Mouse (Mus musculus): ENCODE results near the gene Suco. TPM values are rescaled to one million over a fixed set of nuclear protein-coding genes. Genes with fewer than 3 reads are reported as not detected.

The Suco gene
- polyA plus RNA-seq, 1 experiment from 2014 or later: 19.2 TPM

- WGBS: 66% methylated on average over 1 of the region's 1 CpGs
- Histone ChIP-seq H3K9ac (no peak overlapping the region), H3K36me3 (no peaks in the 10 kb centered on the region), H3K27me3 (replicated peaks) (no peaks in the 10 kb centered on the region), H3K27ac (no peak overlapping the region), H3K4me2 (no peak overlapping the region), H3K4me1 (no peaks in the 10 kb centered on the region), H3K9me3 (no peaks in the 10 kb centered on the region), H3K4me3 (replicated peaks) (no peak overlapping the region)
- ATAC-seq (ENCODE audit: insufficient read depth, low FRiP score, low read depth): no peak
Observed at GRCm38 (mm10) chr1:161885762-161886161, 9.3 kb upstream of the Suco start.

GRCm38 (mm10) chr1:161877580-161878142 lies 1.2 kb upstream of the Suco start:
- H3K27ac ChIP-seq: peak overlapping the region; percentile 80
- peak overlapping the region; percentile 62 for H3K4me2 ChIP-seq
- ATAC-seq (ENCODE audit: insufficient read depth, low FRiP score, low read depth): no peak
- 24% methylated on average over 5 of the region's 5 CpGs for WGBS
- no peaks in the 10 kb centered on the region for H3K9me3 ChIP-seq
- no peaks in the 10 kb centered on the region for H3K27me3 ChIP-seq (replicated peaks)
- H3K4me1 ChIP-seq: peaks cover 11% of the 10 kb centered on the region
- H3K9ac ChIP-seq: no peak overlapping the region
- no peaks in the 10 kb centered on the region for H3K36me3 ChIP-seq
- peak overlapping the region; percentile 82 for H3K4me3 ChIP-seq (replicated peaks)

GRCm38 (mm10) chr1:161875706-161876552 lies 553 bp downstream of the Suco start:
- Histone ChIP-seq H3K4me3 (replicated peaks) (peak overlapping the region; percentile 82), H3K4me2 (peak overlapping the region; percentile 67), H3K9me3 (no peaks in the 10 kb centered on the region), H3K9ac (peak overlapping the region; percentile 89), H3K27me3 (replicated peaks) (no peaks in the 10 kb centered on the region), H3K4me1 (peaks cover 11% of the 10 kb centered on the region), H3K27ac (peak overlapping the region; percentile 98), H3K36me3 (no peaks in the 10 kb centered on the region)
- under 1% methylated on average over 34 of the region's 34 CpGs for WGBS
- peak; percentile 27 for ATAC-seq (ENCODE audit: insufficient read depth, low FRiP score, low read depth)

- WGBS: 56% methylated on average over 1 of the region's 1 CpGs
- Histone ChIP-seq H3K4me3 (replicated peaks) (no peak overlapping the region), H3K9me3 (no peaks in the 10 kb centered on the region), H3K27ac (no peak overlapping the region), H3K4me2 (no peak overlapping the region), H3K4me1 (peaks cover under 1% of the 10 kb centered on the region; the same call in 1 of the 2 replicates), H3K27me3 (replicated peaks) (no peaks in the 10 kb centered on the region), H3K36me3 (no peaks in the 10 kb centered on the region), H3K9ac (no peak overlapping the region)
- no peak for ATAC-seq (ENCODE audit: insufficient read depth, low FRiP score, low read depth)
Observed at GRCm38 (mm10) chr1:161869422-161869821, 7.1 kb downstream of the Suco start.

- no peak for ATAC-seq (ENCODE audit: insufficient read depth, low FRiP score, low read depth)
- H3K4me3 ChIP-seq (replicated peaks): no peak overlapping the region
- H3K4me2 ChIP-seq: no peak overlapping the region
- no peaks in the 10 kb centered on the region for H3K27me3 ChIP-seq (replicated peaks)
- no peaks in the 10 kb centered on the region for H3K4me1 ChIP-seq
- H3K9ac ChIP-seq: no peak overlapping the region
- no peaks in the 10 kb centered on the region for H3K9me3 ChIP-seq
- H3K36me3 ChIP-seq: no peaks in the 10 kb centered on the region
- no peak overlapping the region for H3K27ac ChIP-seq
Observed at GRCm38 (mm10) chr1:161868413-161868812, 8.1 kb downstream of the Suco start.

GRCm38 (mm10) chr1:161863742-161864141 lies 12.7 kb downstream of the Suco start:
- ATAC-seq (ENCODE audit: insufficient read depth, low FRiP score, low read depth): no peak
- no peaks in the 10 kb centered on the region for H3K27me3 ChIP-seq (replicated peaks)
- H3K27ac ChIP-seq: no peak overlapping the region
- no peak overlapping the region for H3K9ac ChIP-seq
- no peaks in the 10 kb centered on the region for H3K9me3 ChIP-seq
- no peak overlapping the region for H3K4me2 ChIP-seq
- 45% methylated on average over 2 of the region's 2 CpGs for WGBS
- H3K36me3 ChIP-seq: no peaks in the 10 kb centered on the region
- H3K4me1 ChIP-seq: no peaks in the 10 kb centered on the region
- no peak overlapping the region for H3K4me3 ChIP-seq (replicated peaks)

- 88% methylated on average over 2 of the region's 2 CpGs for WGBS
- H3K9ac ChIP-seq: no peak overlapping the region
- H3K4me1 ChIP-seq: no peaks in the 10 kb centered on the region
- peaks cover 4% of the 10 kb centered on the region; the same call in 1 of the 2 replicates for H3K36me3 ChIP-seq
- no peak overlapping the region for H3K27ac ChIP-seq
- H3K9me3 ChIP-seq: no peaks in the 10 kb centered on the region
- H3K4me2 ChIP-seq: no peak overlapping the region
- no peak for ATAC-seq (ENCODE audit: insufficient read depth, low FRiP score, low read depth)
- H3K27me3 ChIP-seq (replicated peaks): no peaks in the 10 kb centered on the region
- no peak overlapping the region for H3K4me3 ChIP-seq (replicated peaks)
Observed at GRCm38 (mm10) chr1:161859248-161859647, 17.2 kb downstream of the Suco start.

GRCm38 (mm10) chr1:161826677-161827076 lies 49.8 kb downstream of the Suco start:
- WGBS: 98% methylated on average over 2 of the region's 2 CpGs
- H3K9me3 ChIP-seq: no peaks in the 10 kb centered on the region
- ATAC-seq (ENCODE audit: insufficient read depth, low FRiP score, low read depth): no peak
- H3K4me3 ChIP-seq (replicated peaks): no peak overlapping the region
- H3K9ac ChIP-seq: no peak overlapping the region
- H3K36me3 ChIP-seq: peaks cover 13% of the 10 kb centered on the region; the same call in 1 of the 2 replicates
- no peak overlapping the region for H3K27ac ChIP-seq
- H3K4me2 ChIP-seq: no peak overlapping the region
- H3K27me3 ChIP-seq (replicated peaks): no peaks in the 10 kb centered on the region
- no peaks in the 10 kb centered on the region for H3K4me1 ChIP-seq

- WGBS: 77% methylated on average over 5 of the region's 5 CpGs
- Histone ChIP-seq H3K36me3 (no peaks in the 10 kb centered on the region), H3K27me3 (replicated peaks) (no peaks in the 10 kb centered on the region), H3K4me1 (no peaks in the 10 kb centered on the region), H3K9me3 (no peaks in the 10 kb centered on the region), H3K4me3 (replicated peaks) (no peak overlapping the region), H3K27ac (no peak overlapping the region), H3K9ac (no peak overlapping the region), H3K4me2 (no peak overlapping the region)
- no peak for ATAC-seq (ENCODE audit: insufficient read depth, low FRiP score, low read depth)
Observed at GRCm38 (mm10) chr1:161809428-161809827, 67.1 kb downstream of the Suco start.

GRCm38 (mm10) chr1:161808980-161809379 lies 67.5 kb downstream of the Suco start:
- Histone ChIP-seq H3K27ac (no peak overlapping the region), H3K4me1 (no peaks in the 10 kb centered on the region), H3K36me3 (no peaks in the 10 kb centered on the region), H3K9me3 (no peaks in the 10 kb centered on the region), H3K27me3 (replicated peaks) (no peaks in the 10 kb centered on the region), H3K9ac (no peak overlapping the region), H3K4me3 (replicated peaks) (no peak overlapping the region), H3K4me2 (no peak overlapping the region)
- no peak for ATAC-seq (ENCODE audit: insufficient read depth, low FRiP score, low read depth)
- 40% methylated on average over 6 of the region's 6 CpGs for WGBS

- H3K9ac ChIP-seq: no peak overlapping the region
- H3K4me3 ChIP-seq (replicated peaks): no peak overlapping the region
- no peaks in the 10 kb centered on the region for H3K27me3 ChIP-seq (replicated peaks)
- H3K9me3 ChIP-seq: no peaks in the 10 kb centered on the region
- H3K4me1 ChIP-seq: no peaks in the 10 kb centered on the region
- no peak overlapping the region for H3K4me2 ChIP-seq
- no peak for ATAC-seq (ENCODE audit: insufficient read depth, low FRiP score, low read depth)
- no peaks in the 10 kb centered on the region for H3K36me3 ChIP-seq
- no peak overlapping the region for H3K27ac ChIP-seq
- WGBS: 82% methylated on average over 8 of the region's 8 CpGs
Observed at GRCm38 (mm10) chr1:161804541-161804971, 71.9 kb downstream of the Suco start.

GRCm38 (mm10) chr1:161801321-161801720 lies 75.2 kb downstream of the Suco start:
- Histone ChIP-seq H3K9me3 (no peaks in the 10 kb centered on the region), H3K27me3 (replicated peaks) (no peaks in the 10 kb centered on the region), H3K36me3 (no peaks in the 10 kb centered on the region), H3K9ac (no peak overlapping the region), H3K4me1 (no peaks in the 10 kb centered on the region), H3K4me3 (replicated peaks) (no peak overlapping the region), H3K4me2 (no peak overlapping the region), H3K27ac (no peak overlapping the region)
- no peak for ATAC-seq (ENCODE audit: insufficient read depth, low FRiP score, low read depth)
- 74% methylated on average over 2 of the region's 2 CpGs for WGBS
